Mouse (Mus musculus) B cell, adult (primary cell): ENCODE data around the gene Ccndbp1. TPM values are rescaled to one million over a fixed set of nuclear protein-coding genes. Genes with fewer than 3 reads are reported as not detected.

Source experiments
- total RNA-seq: library from RNA; stranded (reverse); gene quantifications from 4 replicates; pipeline ENCODE4 v1.2.4, GENCODE M21; 2023; ENCODE audit not compliant: inconsistent age

Ccndbp1 gene
- total RNA-seq = 84.0 to 90.1 TPM (median 86.4 TPM) in 4 replicates

GRCm38 (mm10) chr2:121007925-121008663, at the start of gene Ccndbp1:
TSS of gene Ccndbp1 (plus strand) at chr2:121008403.

GRCm38 (mm10) chr2:120970559-120971080, 37.6 kb upstream of the Ccndbp1 start, which contains the start of gene Ubr1:
TSS of gene Ubr1 (minus strand) at chr2:120970715.

GRCm38 (mm10) chr2:120976990-120977925, 30.9 kb upstream of the Ccndbp1 start, which contains the start of gene Tmem62:
TSS of gene Tmem62 (plus strand) at chr2:120977017.

GRCm38 (mm10) chr2:121036733-121037341, 28.6 kb downstream of the Ccndbp1 start, which contains the start of gene Epb42:
TSS of gene Epb42 (minus strand) at chr2:121037072.

Other genes starting within 250 kb of the Ccndbp1 start
- 36.0 to 45.2 TPM (median 41.7 TPM) in 4 replicates for gene Cdan1, start 158.3 kb upstream of the Ccndbp1 start, total RNA-seq
- 6.9 to 12.3 TPM (median 9.5 TPM) in 4 replicates for gene Ttbk2, start 157.8 kb upstream of the Ccndbp1 start, total RNA-seq
- gene Ubr1, start 37.7 kb upstream of the Ccndbp1 start, total RNA-seq = 61.3 to 66.2 TPM (median 64.2 TPM) in 4 replicates
- 17.6 to 24.6 TPM (median 24.4 TPM) in 4 replicates for gene Tmem62, start 31.4 kb upstream of the Ccndbp1 start, total RNA-seq
- not detected in 4 replicates for gene Epb42, start 28.7 kb downstream of the Ccndbp1 start, total RNA-seq
- not detected in 4 replicates for gene Tgm5, start 77.4 kb downstream of the Ccndbp1 start, total RNA-seq
- not detected in 4 replicates for gene Tgm7, start 101.4 kb downstream of the Ccndbp1 start, total RNA-seq
- 15.4 to 19.7 TPM (median 18.6 TPM) in 4 replicates for gene Adal, start 132.0 kb downstream of the Ccndbp1 start, total RNA-seq
- gene Lcmt2, start 132.2 kb downstream of the Ccndbp1 start, total RNA-seq = 7.1 to 10.5 TPM (median 10.0 TPM) in 4 replicates
- 74.0 to 78.8 TPM (median 78.3 TPM) in 4 replicates for gene Tubgcp4, start 162.3 kb downstream of the Ccndbp1 start, total RNA-seq
- gene Zscan29, start 162.7 kb downstream of the Ccndbp1 start, total RNA-seq = 29.3 to 33.8 TPM (median 31.1 TPM) in 4 replicates